Mouse (Mus musculus) NIH3T3 (cell line): Measurements from ENCODE around the gene Tmem240.
"Not testable (repeated sequence)": the region's sequence is repeated elsewhere in the genome, so short reads cannot be mapped to it uniquely, and the experiment has no call there.

ENCODE experiments used
- DNase-seq: peaks from one replicate; pipeline ENCODE4 v3.0.0-alpha.2; 2012; ENCODE audit warnings: low read depth

Tmem240 gene

GRCm38 (mm10) chr4:155734350-155734941 is at the start of gene Tmem240:
Gene Tmem240 (plus strand): TSS chr4:155734800.
- DNase-seq, result peak; percentile 91

DNA sequence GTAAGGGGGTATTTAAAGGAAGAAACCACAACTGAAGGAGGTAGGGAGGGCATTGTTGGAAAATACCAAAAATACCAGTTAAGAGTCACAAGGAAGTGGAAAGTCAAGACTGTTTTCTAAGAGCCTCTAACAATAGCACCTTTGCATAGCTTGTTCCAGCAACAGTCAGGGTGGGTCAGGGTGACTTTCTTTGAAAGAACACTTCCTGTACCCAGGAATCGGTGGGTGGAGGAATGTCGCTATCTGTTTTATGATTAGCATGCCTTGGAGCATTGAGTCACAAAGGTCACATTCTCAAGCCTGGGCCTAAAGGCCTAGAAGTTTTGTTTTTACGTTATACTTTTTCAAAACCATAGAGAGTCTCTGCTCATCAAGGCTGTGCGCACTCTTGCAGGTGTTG is 46.8 kb upstream of the Tmem240 start:
- DNase-seq, result not testable (repeated sequence)

- peak; percentile 38 for DNase-seq
Observed at GRCm38 (mm10) chr4:155690571-155691375, 43.8 kb upstream of the Tmem240 start.

- DNase-seq, result no peak
Observed at GRCm38 (mm10) chr4:155692421-155692820, 42.2 kb upstream of the Tmem240 start.

DNA sequence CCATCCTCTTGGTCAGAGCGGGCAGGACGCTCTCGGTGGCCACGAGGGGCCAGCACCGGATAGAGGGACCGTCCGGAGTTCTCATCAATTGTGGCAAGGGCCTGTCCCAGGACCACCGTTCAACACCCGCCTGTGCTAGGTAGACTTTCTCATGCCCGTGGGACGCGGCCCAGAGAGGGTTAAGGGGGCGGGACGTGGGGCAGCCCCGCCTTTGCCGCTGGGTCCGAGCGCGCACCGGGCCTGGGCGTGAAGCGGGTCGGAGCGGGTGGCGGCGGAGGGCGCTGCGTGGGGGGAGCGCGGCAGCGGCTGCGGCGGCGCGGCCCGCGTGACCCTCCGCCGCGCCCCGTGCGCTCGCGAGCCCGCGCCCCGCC is 40.5 kb upstream of the Tmem240 start, which contains the start of gene Fndc10:
Gene Fndc10, plus strand, starts transcription at position 232 of the 371 bp plus-strand sequence.
- peak; percentile 61 for DNase-seq

GRCm38 (mm10) chr4:155694482-155695401 is 39.9 kb upstream of the Tmem240 start:
- DNase-seq, result peak; percentile 74

- DNase-seq, result no peak
Observed at GRCm38 (mm10) chr4:155695531-155696062, 39.0 kb upstream of the Tmem240 start.

DNA sequence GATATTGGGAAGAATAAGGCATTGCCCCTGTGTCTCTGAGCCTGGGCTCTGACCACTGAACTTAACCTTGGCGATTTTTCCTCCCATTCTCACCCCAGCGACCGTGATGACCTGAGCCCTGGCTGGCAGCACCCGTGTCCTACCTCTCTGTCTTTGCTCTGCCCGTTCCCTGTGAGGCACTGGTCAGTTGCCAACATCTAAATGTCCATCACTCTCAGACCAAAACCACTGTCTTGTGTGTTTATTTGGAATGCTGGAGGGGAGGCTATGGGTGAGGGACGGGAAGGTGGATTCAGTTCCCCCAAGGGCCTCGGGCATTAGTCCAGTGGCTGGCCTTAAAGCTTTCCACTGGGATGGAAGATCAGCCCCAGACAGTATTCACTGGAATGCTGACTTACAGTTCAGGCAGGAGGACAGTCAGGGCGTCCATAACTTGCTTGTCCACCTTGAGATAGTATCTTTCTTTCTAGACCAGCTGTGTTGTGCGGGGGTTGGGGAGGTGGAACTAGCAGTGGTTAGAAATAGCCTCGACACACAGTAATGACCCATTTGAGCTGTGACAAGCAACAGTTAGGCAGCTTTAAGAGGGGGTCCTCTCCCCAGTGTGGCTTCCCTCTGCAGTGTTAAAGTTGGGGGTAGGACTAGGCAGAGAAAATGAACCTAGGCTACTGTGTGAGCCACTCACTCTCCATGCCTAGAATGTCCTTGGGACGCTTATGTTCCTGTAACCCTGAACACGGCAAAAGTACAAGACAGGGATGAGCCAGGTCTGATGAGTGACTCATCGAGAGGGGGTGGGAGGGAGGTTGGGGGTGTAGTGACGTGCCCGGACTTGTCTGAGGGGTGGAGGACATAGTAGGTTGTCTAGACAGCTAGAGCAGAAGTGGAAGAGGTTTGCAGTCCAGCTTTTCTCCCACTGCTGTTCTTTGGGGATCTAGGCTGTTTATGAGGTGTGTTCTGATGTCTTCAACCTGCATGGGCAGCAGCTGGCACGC is 38.0 kb upstream of the Tmem240 start:
- DNase-seq, result peak; percentile 39

- peak; percentile 63 for DNase-seq
Observed at GRCm38 (mm10) chr4:155700425-155700824, 34.2 kb upstream of the Tmem240 start.

GRCm38 (mm10) chr4:155703425-155703929 is 31.1 kb upstream of the Tmem240 start:
- DNase-seq, result no peak

DNA sequence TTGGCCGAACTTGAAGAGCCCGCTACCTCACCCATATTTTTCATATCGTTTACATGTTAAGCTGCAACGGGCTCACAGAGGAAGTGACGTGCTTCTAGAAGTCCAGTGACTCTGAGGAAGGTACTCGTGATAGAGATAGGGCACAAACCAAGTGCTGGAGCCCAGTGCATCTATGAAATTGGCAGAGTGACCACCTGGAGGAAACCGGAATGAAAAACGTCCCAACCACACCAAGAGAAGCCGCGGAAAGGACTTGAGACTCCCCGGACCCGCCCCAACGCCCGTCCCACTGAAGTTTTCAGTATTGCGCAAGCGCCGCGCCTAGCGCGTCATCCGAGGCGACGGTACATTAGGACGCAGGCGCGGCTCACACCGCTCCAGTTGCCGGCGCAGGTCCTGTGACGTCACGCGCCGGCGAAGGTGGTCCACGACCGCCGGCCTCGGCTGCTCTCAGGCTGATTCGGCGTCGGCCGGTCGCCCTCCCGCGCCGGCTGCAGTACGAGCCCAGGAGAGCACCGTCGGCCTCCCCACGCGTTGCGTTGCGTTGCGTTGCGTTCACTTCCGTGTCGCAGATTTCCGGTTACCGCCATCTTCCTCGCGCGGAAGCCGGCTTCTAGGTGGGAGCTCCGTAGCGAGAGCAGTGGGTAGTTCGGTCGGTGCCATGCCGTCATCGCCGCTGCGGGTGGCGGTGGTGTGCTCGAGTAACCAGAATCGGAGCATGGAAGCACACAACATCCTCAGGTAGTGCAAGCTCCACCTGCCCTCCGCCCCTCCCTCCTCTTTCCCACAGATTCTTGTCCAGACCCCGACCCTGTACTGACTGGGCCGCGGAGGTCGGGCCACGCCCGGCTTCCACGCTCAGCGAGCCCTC is 29.6 kb upstream of the Tmem240 start, which contains the start of gene Ssu72:
Gene Ssu72, plus strand, starts transcription at position 80 of the 871 bp plus-strand sequence.
- peak; percentile 96 for DNase-seq

GRCm38 (mm10) chr4:155705592-155705929 is 29.0 kb upstream of the Tmem240 start:
- DNase-seq, result no peak

DNA sequence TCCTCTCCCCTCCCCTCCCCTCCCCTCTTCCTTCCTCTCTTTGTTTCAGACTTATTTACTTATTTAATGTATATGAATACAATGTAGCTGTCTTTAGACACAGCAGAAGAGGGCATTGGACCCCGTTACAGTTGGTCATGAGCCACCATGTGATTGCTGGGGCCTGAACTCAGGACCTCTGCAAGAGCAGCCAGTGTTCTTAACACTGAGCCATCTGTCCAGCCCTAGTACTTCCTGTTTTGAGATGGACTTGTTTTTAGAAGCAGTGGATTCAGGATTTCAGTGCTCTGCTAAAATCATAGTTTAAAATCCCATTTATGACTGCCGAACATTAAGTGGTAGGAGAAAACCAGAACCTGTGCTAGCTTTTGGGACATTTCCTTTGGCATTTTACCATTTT is 26.0 kb upstream of the Tmem240 start:
- DNase-seq, result no peak

DNA sequence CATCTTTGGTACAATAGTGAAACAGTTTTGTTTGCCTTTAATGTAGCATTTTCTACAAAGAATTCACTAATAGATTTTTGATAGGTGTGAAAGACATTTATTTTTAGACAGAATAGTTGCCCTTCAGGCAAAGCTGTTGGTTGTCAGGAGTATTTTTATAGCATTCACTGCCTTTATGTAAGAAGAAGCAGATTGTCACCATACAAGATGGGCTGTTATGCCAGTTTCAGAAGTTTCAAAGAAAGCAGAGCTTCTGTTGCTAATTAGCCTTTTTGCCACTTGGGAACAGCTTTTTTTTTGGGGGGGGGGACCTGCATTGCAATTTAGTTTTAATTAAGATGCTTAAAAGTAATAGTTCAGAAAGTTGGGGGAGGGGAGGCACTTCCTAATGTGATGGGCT is 25.6 kb upstream of the Tmem240 start:
- DNase-seq, result no peak

GRCm38 (mm10) chr4:155710521-155711252 is 23.9 kb upstream of the Tmem240 start:
- no peak for DNase-seq

DNA sequence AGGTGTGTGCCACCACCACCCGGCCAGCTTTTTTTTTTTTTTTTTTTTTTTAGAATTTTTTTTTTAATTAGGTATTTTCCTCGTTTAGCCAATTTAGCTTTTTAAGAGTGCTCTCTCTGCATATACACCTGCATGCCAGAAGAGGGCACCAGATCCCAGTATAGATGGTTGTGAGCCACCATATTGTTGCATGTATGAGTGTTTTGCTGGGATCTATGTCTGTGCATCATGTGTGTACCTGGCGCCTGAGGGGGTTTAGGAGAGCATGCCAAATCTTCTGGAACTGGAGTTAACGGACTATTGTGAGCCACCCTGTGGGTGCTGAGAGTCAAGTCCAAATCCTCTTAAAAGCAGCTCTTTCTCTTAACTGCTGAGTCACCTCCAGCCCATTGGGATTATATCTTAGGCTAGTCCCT is 12.9 kb upstream of the Tmem240 start:
- DNase-seq, result peak; percentile 48

DNA sequence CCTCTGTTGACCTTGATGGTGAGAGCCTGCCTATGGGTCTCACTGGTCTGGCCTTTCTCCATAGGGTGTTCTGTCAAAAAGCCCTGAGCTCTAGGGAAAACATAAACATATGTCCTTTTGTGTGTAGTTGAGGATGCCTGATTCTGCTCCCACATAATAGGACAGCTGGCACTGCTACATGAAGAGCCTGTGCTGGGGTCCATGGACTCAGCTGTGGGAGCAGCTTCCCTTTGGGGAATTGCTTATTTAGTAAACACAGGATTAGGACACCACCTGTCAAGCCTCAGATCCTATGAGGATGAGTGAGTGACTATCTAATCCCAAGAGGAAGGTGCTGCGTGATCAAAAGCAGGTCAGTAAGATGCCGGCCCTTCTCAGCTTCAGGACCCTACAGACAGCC is 6.6 kb upstream of the Tmem240 start:
- no peak for DNase-seq

DNA sequence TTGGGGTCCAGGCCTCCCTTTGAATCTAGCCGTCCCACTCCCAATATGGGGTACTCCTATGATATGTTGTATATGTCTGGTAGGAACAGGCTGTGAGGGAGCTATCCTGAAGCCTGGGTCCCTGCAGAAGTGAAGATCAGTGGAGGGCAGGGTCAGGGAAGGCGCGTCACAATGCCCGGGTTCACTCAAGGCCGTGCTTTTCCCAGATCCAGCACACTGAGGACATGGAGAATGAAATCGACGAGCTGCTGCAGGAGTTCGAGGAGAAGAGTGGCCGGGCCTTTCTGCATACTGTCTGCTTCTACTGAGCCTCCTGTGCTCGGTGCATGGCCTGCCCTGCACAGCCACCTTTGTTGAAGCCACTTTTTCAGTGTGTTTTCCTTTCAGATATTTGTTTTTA is 1.3 kb upstream of the Tmem240 start:
- no peak for DNase-seq
